Mouse (Mus musculus): ENCODE results near the gene Zic2.

DNA sequence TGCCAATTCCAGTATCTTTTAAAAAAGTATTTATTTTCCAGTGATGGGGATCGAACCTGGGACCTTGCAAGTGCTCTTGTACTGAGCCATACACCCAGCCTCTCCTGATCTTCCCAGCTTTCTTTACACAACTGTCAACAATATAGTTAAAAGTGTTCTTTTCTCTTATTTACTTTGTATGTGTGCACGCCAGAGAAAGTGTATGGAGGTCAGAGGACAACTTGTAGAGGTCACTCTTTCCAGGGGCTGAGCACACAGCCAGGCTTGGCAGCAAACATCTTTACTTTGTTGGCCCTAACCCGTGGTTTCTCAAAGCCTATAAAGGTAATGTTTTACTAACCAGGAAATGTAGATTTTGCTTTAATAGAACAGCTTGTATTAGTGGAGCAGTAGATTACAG lies 36.3 kb downstream of the Zic2 start:
- TF ChIP-seq EP300 (IDR thresholded peaks at IDR 0.05; ENCODE audit: low read depth) (no peak), CTCF (IDR thresholded peaks at IDR 0.05; ENCODE audit: low read depth) (no peak)

All from liver, embryonic 14.5 days (tissue).